Mouse (Mus musculus): ENCODE measurements around the gene Tpcn1.

DNA sequence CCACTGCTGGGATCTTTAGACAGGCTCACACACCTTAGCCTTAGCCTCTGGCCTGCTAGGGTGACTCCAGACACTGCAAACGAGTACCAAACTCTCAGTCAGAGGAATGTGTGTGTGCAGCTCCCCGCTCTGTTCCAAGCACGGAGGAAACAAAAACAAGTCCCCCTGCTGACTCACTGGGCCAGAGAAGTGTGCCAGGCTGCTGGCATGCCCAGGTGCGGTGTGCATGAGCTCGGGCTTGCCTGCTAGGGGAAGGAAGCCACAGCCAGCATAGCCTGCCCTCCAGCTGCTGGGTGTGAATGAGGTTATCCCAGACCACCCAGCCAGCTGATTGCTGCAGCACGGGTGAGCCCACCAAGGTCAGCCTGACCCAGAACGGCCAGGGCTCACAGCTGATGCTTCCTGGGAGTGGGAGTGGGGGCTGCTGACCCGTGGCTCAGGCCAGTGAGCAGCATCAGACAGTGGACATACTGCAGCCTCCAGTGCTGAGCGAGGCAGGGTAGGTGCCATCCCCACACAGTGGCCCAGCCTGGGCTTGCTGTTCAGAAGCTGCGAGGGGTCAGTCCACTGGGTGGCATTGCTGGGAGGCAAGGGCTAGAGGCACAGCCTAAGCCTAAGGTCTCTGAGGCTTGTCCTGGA, 93.3 kb downstream of the Tpcn1 start:
- no peak for TF ChIP-seq CTCF (IDR thresholded peaks at IDR 0.05; ENCODE audit: extremely low read depth, insufficient read depth, low read length)
- no peak for TF ChIP-seq POLR2A (IDR thresholded peaks at IDR 0.05; ENCODE audit: extremely low read depth, insufficient read depth, low read length)
